Mouse (Mus musculus): ENCODE results near the gene Ttc9b. TPM values are rescaled to one million over a fixed set of nuclear protein-coding genes. Genes with fewer than 3 reads are reported as not detected.
"Not testable (repeated sequence)": the region's sequence is repeated elsewhere in the genome, so short reads cannot be mapped to it uniquely, and the experiment has no call there.

The Ttc9b gene
- polyA plus RNA-seq, 1 experiment from 2014 or later = 3.2 TPM

GRCm38 (mm10) chr7:27628816-27629215 is 24.9 kb upstream of the Ttc9b start:
- ATAC-seq (replicated peaks; ENCODE audit: low FRiP score, low TSS enrichment, low read depth); DNase-seq (ENCODE audit: low spot score); H3K4me1 ChIP-seq (replicated peaks; ENCODE audit: control insufficient read depth, insufficient read depth, low read length); H3K4me3 ChIP-seq (ENCODE audit: low read depth, low read length); H3K9ac ChIP-seq (ENCODE audit: low read length); H3K9me3 ChIP-seq (ENCODE audit: control insufficient read depth, low read length); H3K4me2 ChIP-seq (ENCODE audit: low read length); H3K27me3 ChIP-seq (replicated peaks; ENCODE audit: control insufficient read depth, insufficient read depth, low read length); H3K27ac ChIP-seq (ENCODE audit: low read depth): not testable (repeated sequence)
- H3K36me3 ChIP-seq (ENCODE audit: control insufficient read depth, insufficient read depth, low read length) = peaks cover 86% of the 10 kb centered on the region
- 95% methylated on average over 7 of the region's 7 CpGs for WGBS

DNA sequence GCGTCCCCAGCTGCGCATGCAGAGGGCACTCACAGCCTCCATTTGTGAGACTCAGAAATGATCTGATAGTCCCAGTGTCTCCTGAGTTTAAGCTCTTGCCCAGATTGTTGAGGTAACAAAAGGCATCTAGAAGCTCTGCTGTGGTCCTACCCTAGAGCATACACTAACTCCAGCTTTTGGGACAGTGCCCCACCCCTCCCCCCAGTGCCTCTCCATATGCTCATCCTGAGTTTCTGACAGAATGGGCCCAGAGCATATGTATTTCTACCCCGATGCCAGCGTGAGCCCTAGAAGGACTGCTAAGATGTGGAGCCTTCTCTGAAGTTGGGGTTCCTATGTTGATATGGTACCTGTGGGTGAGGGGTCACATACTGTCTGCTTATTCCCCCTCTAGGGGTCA is 22.3 kb upstream of the Ttc9b start:
- Histone ChIP-seq H3K4me3 (ENCODE audit: low read depth, low read length) (no peak overlapping the region), H3K27ac (ENCODE audit: low read depth) (no peak overlapping the region), H3K9ac (ENCODE audit: low read length) (no peak overlapping the region), H3K36me3 (ENCODE audit: control insufficient read depth, insufficient read depth, low read length) (peaks cover 88% of the 10 kb centered on the region), H3K9me3 (ENCODE audit: control insufficient read depth, low read length) (no peaks in the 10 kb centered on the region), H3K27me3 (replicated peaks; ENCODE audit: control insufficient read depth, insufficient read depth, low read length) (no peaks in the 10 kb centered on the region), H3K4me1 (replicated peaks; ENCODE audit: control insufficient read depth, insufficient read depth, low read length) (no peaks in the 10 kb centered on the region), H3K4me2 (ENCODE audit: low read length) (no peak overlapping the region)
- ATAC-seq (replicated peaks; ENCODE audit: low FRiP score, low TSS enrichment, low read depth) = no peak
- DNase-seq (ENCODE audit: low spot score) = no peak
- 98% methylated on average over 4 of the region's 4 CpGs for WGBS

- ATAC-seq (replicated peaks; ENCODE audit: low FRiP score, low TSS enrichment, low read depth) (no peak), DNase-seq (ENCODE audit: low spot score) (no peak)
- WGBS = 94% methylated on average over 6 of the region's 6 CpGs
- Histone ChIP-seq H3K4me1 (replicated peaks; ENCODE audit: control insufficient read depth, insufficient read depth, low read length) (no peaks in the 10 kb centered on the region), H3K9ac (ENCODE audit: low read length) (no peak overlapping the region), H3K36me3 (ENCODE audit: control insufficient read depth, insufficient read depth, low read length) (peaks cover 87% of the 10 kb centered on the region), H3K27ac (ENCODE audit: low read depth) (no peak overlapping the region), H3K4me3 (ENCODE audit: low read depth, low read length) (no peak overlapping the region), H3K27me3 (replicated peaks; ENCODE audit: control insufficient read depth, insufficient read depth, low read length) (no peaks in the 10 kb centered on the region), H3K9me3 (ENCODE audit: control insufficient read depth, low read length) (no peaks in the 10 kb centered on the region), H3K4me2 (ENCODE audit: low read length) (no peak overlapping the region)
Observed at GRCm38 (mm10) chr7:27633166-27633565, 20.5 kb upstream of the Ttc9b start.

DNA sequence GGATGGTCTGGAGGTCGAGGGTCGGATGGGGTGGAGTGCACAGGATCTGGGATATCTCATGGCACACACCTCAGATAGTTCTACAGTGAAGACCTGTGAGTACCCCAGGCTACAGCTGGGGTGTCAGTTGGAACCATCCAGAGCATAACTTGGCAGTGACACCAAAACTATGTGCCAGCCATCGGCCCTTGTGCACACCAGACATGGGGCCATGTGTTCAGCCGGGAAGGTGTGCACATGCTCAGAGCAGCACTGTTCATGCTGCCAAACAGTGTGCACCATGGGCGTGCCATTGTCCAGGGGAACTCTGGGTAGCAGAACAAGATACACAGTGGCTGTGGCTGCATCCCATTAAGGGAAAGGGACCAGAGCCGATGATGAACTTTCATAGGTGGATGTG is 19.0 kb upstream of the Ttc9b start:
- DNase-seq (ENCODE audit: low spot score) (no peak), ATAC-seq (replicated peaks; ENCODE audit: low FRiP score, low TSS enrichment, low read depth) (no peak)
- Histone ChIP-seq H3K4me1 (replicated peaks; ENCODE audit: control insufficient read depth, insufficient read depth, low read length) (no peaks in the 10 kb centered on the region), H3K27ac (ENCODE audit: low read depth) (no peak overlapping the region), H3K36me3 (ENCODE audit: control insufficient read depth, insufficient read depth, low read length) (peaks cover 72% of the 10 kb centered on the region), H3K9me3 (ENCODE audit: control insufficient read depth, low read length) (no peaks in the 10 kb centered on the region), H3K4me2 (ENCODE audit: low read length) (no peak overlapping the region), H3K4me3 (ENCODE audit: low read depth, low read length) (no peak overlapping the region), H3K27me3 (replicated peaks; ENCODE audit: control insufficient read depth, insufficient read depth, low read length) (no peaks in the 10 kb centered on the region), H3K9ac (ENCODE audit: low read length) (no peak overlapping the region)
- WGBS = 94% methylated on average over 6 of the region's 6 CpGs

DNA sequence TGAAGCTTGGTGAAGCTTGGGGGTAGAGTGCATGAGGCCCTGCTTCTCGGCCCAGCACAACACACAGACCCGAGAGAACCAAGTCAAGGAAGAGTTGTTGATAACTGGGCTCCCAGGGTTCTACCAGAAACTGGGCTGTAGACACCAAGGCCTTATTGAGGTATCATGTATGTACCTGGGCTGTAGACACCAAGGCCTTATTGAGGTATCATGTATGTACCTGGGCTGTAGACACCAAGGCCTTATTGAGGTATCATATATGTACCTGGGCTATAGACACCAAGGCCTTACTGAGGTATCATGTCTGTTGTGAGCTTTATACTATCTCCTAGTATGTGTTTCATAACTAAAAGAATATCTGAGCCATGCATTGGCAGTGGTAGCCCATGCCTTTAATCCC is 18.6 kb upstream of the Ttc9b start:
- not testable (repeated sequence) for H3K4me3 ChIP-seq (ENCODE audit: low read depth, low read length); H3K9ac ChIP-seq (ENCODE audit: low read length); H3K4me2 ChIP-seq (ENCODE audit: low read length); H3K4me1 ChIP-seq (replicated peaks; ENCODE audit: control insufficient read depth, insufficient read depth, low read length); DNase-seq (ENCODE audit: low spot score); H3K27me3 ChIP-seq (replicated peaks; ENCODE audit: control insufficient read depth, insufficient read depth, low read length); H3K9me3 ChIP-seq (ENCODE audit: control insufficient read depth, low read length); H3K27ac ChIP-seq (ENCODE audit: low read depth)
- 88% methylated on average over 2 of the region's 2 CpGs for WGBS
- ATAC-seq (replicated peaks; ENCODE audit: low FRiP score, low TSS enrichment, low read depth) = 0 out of 2 replicates have a peak, but pooled peaks have one; percentile 48
- peaks cover 67% of the 10 kb centered on the region for H3K36me3 ChIP-seq (ENCODE audit: control insufficient read depth, insufficient read depth, low read length)

DNA sequence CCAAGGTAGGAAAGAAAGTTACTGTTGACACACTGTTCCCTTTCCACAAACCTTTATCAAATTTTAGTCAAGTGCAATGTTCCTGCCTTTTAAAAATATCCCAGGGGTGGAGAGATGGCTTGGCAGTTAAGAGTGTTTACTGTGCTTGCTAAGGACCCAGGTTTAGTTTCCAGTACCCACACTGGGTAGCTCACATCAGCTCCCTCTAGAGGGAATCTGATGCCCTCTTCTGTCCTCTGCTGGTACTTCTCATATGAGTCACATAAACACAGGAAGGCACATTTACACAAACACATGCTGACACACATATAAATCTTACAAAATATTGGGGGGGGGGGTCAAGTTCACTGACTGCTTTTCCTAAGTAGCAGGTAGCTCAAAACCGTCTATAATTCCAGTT is 9.2 kb upstream of the Ttc9b start:
- DNase-seq (ENCODE audit: low spot score) = no peak
- WGBS = 25% methylated on average over 1 of the region's 1 CpGs
- Histone ChIP-seq H3K4me1 (replicated peaks; ENCODE audit: control insufficient read depth, insufficient read depth, low read length) (no peaks in the 10 kb centered on the region), H3K9me3 (ENCODE audit: control insufficient read depth, low read length) (no peaks in the 10 kb centered on the region), H3K9ac (ENCODE audit: low read length) (no peak overlapping the region), H3K36me3 (ENCODE audit: control insufficient read depth, insufficient read depth, low read length) (no peaks in the 10 kb centered on the region), H3K27ac (ENCODE audit: low read depth) (no peak overlapping the region), H3K4me2 (ENCODE audit: low read length) (no peak overlapping the region), H3K4me3 (ENCODE audit: low read depth, low read length) (no peak overlapping the region), H3K27me3 (replicated peaks; ENCODE audit: control insufficient read depth, insufficient read depth, low read length) (no peaks in the 10 kb centered on the region)
- no peak for ATAC-seq (replicated peaks; ENCODE audit: low FRiP score, low TSS enrichment, low read depth)

DNA sequence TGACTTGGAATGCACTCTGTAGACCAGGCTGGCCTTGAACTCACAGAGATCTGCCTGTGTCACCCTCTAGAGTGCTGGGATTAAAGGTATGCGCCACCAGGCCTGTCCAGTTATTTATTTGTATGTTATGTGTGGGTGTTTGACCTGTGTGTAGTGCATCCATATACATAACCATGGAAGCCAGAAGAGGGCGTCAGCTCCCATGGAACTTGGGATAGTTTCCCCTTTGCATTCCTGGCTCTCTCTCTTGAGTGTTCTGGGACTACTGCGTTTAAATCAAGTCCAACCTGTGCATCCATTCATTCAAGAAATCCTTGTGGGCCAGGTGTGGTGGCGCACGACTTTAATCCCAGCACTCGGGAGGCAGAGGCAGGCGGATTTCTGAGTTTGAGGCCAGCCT is 7.2 kb upstream of the Ttc9b start:
- H3K27ac ChIP-seq (ENCODE audit: low read depth) = no peak overlapping the region
- ATAC-seq (replicated peaks; ENCODE audit: low FRiP score, low TSS enrichment, low read depth) (no peak), DNase-seq (ENCODE audit: low spot score) (no peak)
- no peaks in the 10 kb centered on the region for H3K36me3 ChIP-seq (ENCODE audit: control insufficient read depth, insufficient read depth, low read length)
- no peak overlapping the region for H3K4me3 ChIP-seq (ENCODE audit: low read depth, low read length)
- peaks cover 5% of the 10 kb centered on the region; the same call in 1 of the 2 replicates for H3K27me3 ChIP-seq (replicated peaks; ENCODE audit: control insufficient read depth, insufficient read depth, low read length)
- 85% methylated on average over 7 of the region's 7 CpGs for WGBS
- no peak overlapping the region for H3K9ac ChIP-seq (ENCODE audit: low read length)
- H3K4me2 ChIP-seq (ENCODE audit: low read length) = no peak overlapping the region
- H3K4me1 ChIP-seq (replicated peaks; ENCODE audit: control insufficient read depth, insufficient read depth, low read length) = no peaks in the 10 kb centered on the region
- no peaks in the 10 kb centered on the region for H3K9me3 ChIP-seq (ENCODE audit: control insufficient read depth, low read length)

DNA sequence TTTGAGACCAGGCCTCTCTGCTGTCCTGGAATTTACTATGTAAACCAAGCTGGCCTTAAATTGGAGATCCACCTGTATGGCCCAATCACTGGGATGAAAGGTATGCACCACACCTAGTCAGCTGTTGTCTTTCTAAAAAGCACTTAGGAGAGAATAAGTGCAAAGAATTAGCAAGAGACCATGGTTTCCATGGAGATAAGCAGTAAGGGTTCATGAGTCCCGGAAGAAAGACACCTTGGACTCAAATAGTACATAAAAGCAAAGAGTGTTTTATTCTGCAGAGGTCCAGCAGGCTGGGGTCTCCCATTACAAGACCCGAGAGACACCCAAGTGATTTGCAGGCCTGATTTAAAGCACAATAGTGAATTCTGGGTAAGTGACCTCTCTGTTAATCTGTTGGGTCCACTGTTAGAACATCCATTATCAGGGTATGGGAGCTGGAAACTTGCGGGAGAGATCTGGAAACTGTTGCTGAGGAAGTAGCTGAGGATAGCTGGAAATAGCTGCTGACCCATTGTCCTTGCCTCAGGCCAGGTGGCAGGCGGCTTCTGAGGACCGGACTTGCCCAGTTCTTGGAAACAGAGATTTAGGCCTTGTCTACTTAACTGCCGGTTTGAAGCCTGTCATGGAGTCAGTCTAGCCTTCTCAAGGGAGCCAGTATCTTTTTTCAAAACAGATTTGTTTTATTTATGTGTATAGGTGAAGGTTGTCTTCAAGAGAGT is 6.3 kb upstream of the Ttc9b start:
- WGBS = 76% methylated on average over 6 of the region's 6 CpGs
- no peak for DNase-seq (ENCODE audit: low spot score)
- H3K36me3 ChIP-seq (ENCODE audit: control insufficient read depth, insufficient read depth, low read length) = no peaks in the 10 kb centered on the region

GRCm38 (mm10) chr7:27649723-27650122 is 4.0 kb upstream of the Ttc9b start:
- H3K4me2 ChIP-seq (ENCODE audit: low read length) = no peak overlapping the region
- ATAC-seq (replicated peaks; ENCODE audit: low FRiP score, low TSS enrichment, low read depth) = no peak

More for the DNA sequence above, 6.3 kb upstream of the Ttc9b start:
- Histone ChIP-seq H3K9me3 (ENCODE audit: control insufficient read depth, low read length) (no peaks in the 10 kb centered on the region), H3K9ac (ENCODE audit: low read length) (no peak overlapping the region), H3K27me3 (replicated peaks; ENCODE audit: control insufficient read depth, insufficient read depth, low read length) (peaks cover 11% of the 10 kb centered on the region), H3K4me1 (replicated peaks; ENCODE audit: control insufficient read depth, insufficient read depth, low read length) (no peaks in the 10 kb centered on the region), H3K27ac (ENCODE audit: low read depth) (no peak overlapping the region), H3K4me3 (ENCODE audit: low read depth, low read length) (no peak overlapping the region), H3K4me2 (ENCODE audit: low read length) (no peak overlapping the region)
- ATAC-seq (replicated peaks; ENCODE audit: low FRiP score, low TSS enrichment, low read depth) = no peak

More at GRCm38 (mm10) chr7:27649723-27650122, 4.0 kb upstream of the Ttc9b start:
- Histone ChIP-seq H3K4me3 (ENCODE audit: low read depth, low read length) (no peak overlapping the region), H3K36me3 (ENCODE audit: control insufficient read depth, insufficient read depth, low read length) (no peaks in the 10 kb centered on the region), H3K27me3 (replicated peaks; ENCODE audit: control insufficient read depth, insufficient read depth, low read length) (peaks cover 34% of the 10 kb centered on the region), H3K9ac (ENCODE audit: low read length) (no peak overlapping the region), H3K9me3 (ENCODE audit: control insufficient read depth, low read length) (no peaks in the 10 kb centered on the region), H3K4me1 (replicated peaks; ENCODE audit: control insufficient read depth, insufficient read depth, low read length) (peaks cover 5% of the 10 kb centered on the region; the same call in 1 of the 2 replicates), H3K27ac (ENCODE audit: low read depth) (no peak overlapping the region)
- no peak for DNase-seq (ENCODE audit: low spot score)
- WGBS = 89% methylated on average over 11 of the region's 11 CpGs
